Mouse (Mus musculus) adrenal gland, adult 10 weeks (tissue): ENCODE measurements around the gene 6330409D20Rik. TPM values are rescaled to one million over a fixed set of nuclear protein-coding genes. Genes with fewer than 3 reads are reported as not detected.

Source experiments
- polyA plus RNA-seq: library from polyadenylated mRNA; stranded (reverse); fragments of 350-450 nt; fragmentation: Illumina TruSeq; extraction: RNeasy Lipid Tissue Mini Kit (QIAGEN cat#74804); gene quantifications from one replicate; pipeline ENCODE4 v1.2.3, GENCODE M21; 2014; ENCODE audit warnings: low read depth, low replicate concordance

Gene 6330409D20Rik
- polyA plus RNA-seq = not detected

GRCm38 (mm10) chr2:32740916-32741272 lies at the start of gene 6330409D20Rik:
Gene 6330409D20Rik (minus strand): TSS chr2:32741016.

GRCm38 (mm10) chr2:32784048-32784681 lies 43.3 kb upstream of the 6330409D20Rik start, which contains the start of gene Cfap157:
Gene Cfap157 (minus strand): TSS chr2:32784428.

GRCm38 (mm10) chr2:32775359-32776074 lies 34.7 kb upstream of the 6330409D20Rik start, which contains the start of the genes Ttc16 and Ptrh1:
Gene Ttc16 (minus strand): TSS chr2:32775633.
Gene Ptrh1 (plus strand): TSS chr2:32775786.

GRCm38 (mm10) chr2:32757056-32757845 lies 16.4 kb upstream of the 6330409D20Rik start, which contains the start of gene Tor2a:
Gene Tor2a (plus strand): TSS chr2:32757234.

GRCm38 (mm10) chr2:32720681-32721229 lies 20.1 kb downstream of the 6330409D20Rik start, which contains the start of gene Sh2d3c:
Gene Sh2d3c (plus strand): TSS chr2:32721055.

GRCm38 (mm10) chr2:32712934-32713817 lies 27.6 kb downstream of the 6330409D20Rik start, which contains the start of gene Cdk9:
Gene Cdk9 (minus strand): TSS chr2:32713076.

GRCm38 (mm10) chr2:32704021-32704421 lies 36.8 kb downstream of the 6330409D20Rik start, which contains the start of gene Fpgs:
Gene Fpgs (minus strand): TSS chr2:32704145.

Other genes with a start within 250 kb of the 6330409D20Rik start
- 8.6 TPM for gene Fam102a, start 205.7 kb downstream of the 6330409D20Rik start, polyA plus RNA-seq
- gene Dpm2, start 170.2 kb downstream of the 6330409D20Rik start, polyA plus RNA-seq = 2.4 TPM
- not detected for gene Pip5kl1, start 166.2 kb downstream of the 6330409D20Rik start, polyA plus RNA-seq
- not detected for gene 9430097D07Rik, start 165.3 kb downstream of the 6330409D20Rik start, polyA plus RNA-seq
- gene St6galnac4, start 153.9 kb downstream of the 6330409D20Rik start, polyA plus RNA-seq = 0.87 TPM
- 7.6 TPM for gene St6galnac6, start 141.3 kb downstream of the 6330409D20Rik start, polyA plus RNA-seq
- gene Ak1, start 119.3 kb downstream of the 6330409D20Rik start, polyA plus RNA-seq = 9.0 TPM
- 3.0 TPM for gene Eng, start 94.4 kb downstream of the 6330409D20Rik start, polyA plus RNA-seq
- gene Fpgs, start 36.9 kb downstream of the 6330409D20Rik start, polyA plus RNA-seq = not detected
- gene Cdk9, start 27.9 kb downstream of the 6330409D20Rik start, polyA plus RNA-seq = 45.2 TPM
- gene Sh2d3c, start 20.0 kb downstream of the 6330409D20Rik start, polyA plus RNA-seq = 0.52 TPM
- 0.64 TPM for gene Tor2a, start 16.2 kb upstream of the 6330409D20Rik start, polyA plus RNA-seq
- gene Ttc16, start 34.6 kb upstream of the 6330409D20Rik start, polyA plus RNA-seq = not detected
- 0.70 TPM for gene Ptrh1, start 34.8 kb upstream of the 6330409D20Rik start, polyA plus RNA-seq
- not detected for gene Cfap157, start 43.4 kb upstream of the 6330409D20Rik start, polyA plus RNA-seq
- 8.2 TPM for gene Stxbp1, start 106.2 kb upstream of the 6330409D20Rik start, polyA plus RNA-seq
- gene Fam129b, start 135.1 kb upstream of the 6330409D20Rik start, polyA plus RNA-seq = 0.47 TPM
- 137 TPM for gene Rpl12, start 220.5 kb upstream of the 6330409D20Rik start, polyA plus RNA-seq
- 10.0 TPM for gene Lrsam1, start 220.6 kb upstream of the 6330409D20Rik start, polyA plus RNA-seq
- not detected for gene Slc2a8, start 241.1 kb upstream of the 6330409D20Rik start, polyA plus RNA-seq